Mouse (Mus musculus): ENCODE measurements at regions not wholly inside any gene's neighbourhood (a gene's known extent, or its start where the extent isn't known, plus 50 kb on each side); places are given as distances from the start of the nearest gene placed in this dataset.
"Not testable (repeated sequence)": the region's sequence is repeated elsewhere in the genome, so short reads cannot be mapped to it uniquely, and the experiment has no call there.

DNA sequence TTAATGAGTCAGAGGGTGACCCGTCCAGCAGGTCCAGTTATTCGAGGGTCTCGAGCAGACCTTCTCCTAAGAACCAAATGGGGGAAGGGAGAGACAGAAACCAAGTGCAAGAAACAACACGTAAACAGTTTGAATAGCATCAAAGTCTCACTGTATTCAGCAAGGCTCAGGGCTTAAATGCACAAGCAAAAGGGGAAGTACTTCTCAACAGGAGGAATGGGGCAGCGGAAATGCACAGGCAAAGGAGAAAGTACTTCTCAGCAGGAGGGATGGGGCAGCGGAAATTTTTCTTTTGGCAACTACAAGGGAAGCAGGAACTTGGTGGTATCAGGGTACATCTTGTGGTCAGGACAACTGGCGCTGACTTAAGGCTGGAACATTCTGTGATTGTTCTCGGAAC lies 330.6 kb downstream of the 9430069I07Rik start:
- not testable (repeated sequence) for ATAC-seq; H3K4me2 ChIP-seq (ENCODE audit: low read depth, low read length); H3K9ac ChIP-seq (replicated peaks)

DNA sequence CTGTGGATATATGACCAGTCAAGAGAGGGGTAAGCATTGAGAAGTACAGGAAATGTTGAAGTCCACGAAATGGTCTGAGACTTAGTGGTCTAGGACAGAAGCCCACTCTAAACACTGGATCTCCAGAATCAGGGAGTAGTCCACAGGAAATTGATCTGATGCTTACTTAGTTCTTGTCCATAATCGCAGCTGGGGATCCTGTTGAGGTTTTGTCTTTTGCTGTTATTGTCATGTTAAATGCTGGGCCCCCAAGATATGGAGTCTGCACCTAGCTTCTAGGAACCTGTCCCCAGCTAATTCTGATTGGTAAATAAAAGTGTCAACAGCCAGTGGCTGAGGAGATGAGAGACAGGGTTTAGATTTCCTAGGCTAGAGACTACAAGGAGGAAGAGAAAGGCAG lies 332.3 kb downstream of the 9430069I07Rik start:
- 80% methylated on average over 2 of the region's 2 CpGs for WGBS (ENCODE audit: insufficient replicate concordance)

More for the DNA sequence above, 330.6 kb downstream of the 9430069I07Rik start:
- H3K27me3 ChIP-seq (ENCODE audit: insufficient read depth, low read length); H3K36me3 ChIP-seq (replicated peaks; ENCODE audit: insufficient read depth, low read length); H3K4me1 ChIP-seq (ENCODE audit: insufficient read depth); H3K27ac ChIP-seq (ENCODE audit: low read depth); H3K9me3 ChIP-seq (ENCODE audit: low read length); H3K4me3 ChIP-seq (ENCODE audit: low read depth, low read length); DNase-seq: not testable (repeated sequence)
- WGBS (ENCODE audit: insufficient replicate concordance): 64% methylated on average over 8 of the region's 8 CpGs

DNA sequence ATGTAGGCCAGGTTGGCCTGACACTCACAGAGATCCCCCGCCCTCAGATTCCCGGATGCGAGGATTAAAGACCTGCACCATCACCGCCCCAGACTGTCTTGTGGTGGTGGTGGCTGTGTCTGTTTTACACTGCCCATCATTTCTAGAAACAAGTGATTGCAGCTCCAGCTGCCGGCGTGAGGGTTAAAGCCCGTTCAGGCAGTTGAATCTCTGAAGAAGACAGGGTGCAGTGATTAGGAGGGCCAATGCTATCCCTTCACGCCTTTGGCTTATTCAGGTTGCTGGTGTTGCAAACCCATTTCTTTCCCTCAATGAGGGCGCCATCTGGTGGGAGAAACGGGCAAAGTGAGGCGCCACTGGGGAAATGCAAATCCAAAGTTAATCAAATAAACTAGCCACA lies 335.8 kb downstream of the 9430069I07Rik start:
- H3K4me1 ChIP-seq (ENCODE audit: insufficient read depth): no peaks in the 10 kb centered on the region
- TF ChIP-seq CTCF (IDR thresholded peaks at IDR 0.05; ENCODE audit: low read depth): peak; percentile 73
- no peak for TF ChIP-seq EP300 (IDR thresholded peaks at IDR 0.05; ENCODE audit: low read depth)
- H3K9ac ChIP-seq (replicated peaks): no peak overlapping the region
- no peak overlapping the region for H3K4me3 ChIP-seq (ENCODE audit: low read depth, low read length)
- no peaks in the 10 kb centered on the region for H3K9me3 ChIP-seq (ENCODE audit: low read length)
- no peak overlapping the region for H3K27ac ChIP-seq (ENCODE audit: low read depth)
- DNase-seq: peak; percentile 73
- H3K27me3 ChIP-seq (ENCODE audit: insufficient read depth, low read length): no peaks in the 10 kb centered on the region
- ATAC-seq: no peak
- no peak overlapping the region for H3K4me2 ChIP-seq (ENCODE audit: low read depth, low read length)
- 28% methylated on average over 11 of the region's 11 CpGs for WGBS (ENCODE audit: insufficient replicate concordance)
- no peaks in the 10 kb centered on the region for H3K36me3 ChIP-seq (replicated peaks; ENCODE audit: insufficient read depth, low read length)

More for the DNA sequence above, 332.3 kb downstream of the 9430069I07Rik start:
- no peaks in the 10 kb centered on the region for H3K4me1 ChIP-seq (ENCODE audit: insufficient read depth)
- no peak overlapping the region for H3K4me2 ChIP-seq (ENCODE audit: low read depth, low read length)
- H3K9me3 ChIP-seq (ENCODE audit: low read length): no peaks in the 10 kb centered on the region
- H3K9ac ChIP-seq (replicated peaks): no peak overlapping the region
- ATAC-seq: no peak
- no peaks in the 10 kb centered on the region for H3K36me3 ChIP-seq (replicated peaks; ENCODE audit: insufficient read depth, low read length)
- no peak for TF ChIP-seq EP300 (IDR thresholded peaks at IDR 0.05; ENCODE audit: low read depth)
- TF ChIP-seq CTCF (IDR thresholded peaks at IDR 0.05; ENCODE audit: low read depth): no peak
- H3K27ac ChIP-seq (ENCODE audit: low read depth): no peak overlapping the region
- no peaks in the 10 kb centered on the region for H3K27me3 ChIP-seq (ENCODE audit: insufficient read depth, low read length)
- no peak overlapping the region for H3K4me3 ChIP-seq (ENCODE audit: low read depth, low read length)
- DNase-seq: no peak

DNA sequence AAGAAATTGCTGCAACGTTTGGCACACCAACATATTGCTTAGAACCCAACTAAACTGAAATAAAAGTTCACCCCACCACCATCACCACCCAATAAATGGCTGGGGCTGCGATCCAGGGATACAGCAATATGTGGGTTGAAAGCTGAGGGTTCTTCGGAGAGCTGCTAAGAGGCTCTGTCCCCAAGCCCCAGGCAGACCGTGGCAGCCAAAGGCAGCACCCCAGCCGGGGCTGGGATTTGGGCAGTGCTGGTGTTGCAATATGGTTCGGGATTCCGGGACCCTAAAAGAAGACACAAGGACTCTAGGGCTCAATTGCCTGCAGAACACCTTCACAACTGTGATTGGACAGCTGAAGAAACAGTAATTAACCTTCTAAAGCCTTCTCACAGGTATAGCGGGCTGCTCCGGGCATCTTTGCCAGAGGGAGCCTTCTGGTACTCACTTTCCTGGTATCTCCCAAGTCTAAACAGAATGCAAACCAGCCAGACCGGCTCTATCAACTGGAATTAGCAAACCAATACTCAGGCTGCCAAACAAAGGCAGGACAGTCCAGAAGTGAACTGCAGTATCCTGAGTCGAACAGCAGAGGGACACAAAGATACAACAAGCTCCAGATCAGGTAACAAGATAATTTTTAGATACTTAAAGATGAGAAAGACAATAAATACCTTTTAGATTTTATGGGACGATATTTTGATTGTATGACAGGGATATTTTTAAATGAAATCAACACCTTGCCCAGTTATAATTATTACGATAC lies 341.1 kb downstream of the 9430069I07Rik start:
- H3K9ac ChIP-seq (replicated peaks): no peak overlapping the region
- ATAC-seq: no peak
- TF ChIP-seq EP300 (IDR thresholded peaks at IDR 0.05; ENCODE audit: low read depth) (no peak), CTCF (IDR thresholded peaks at IDR 0.05; ENCODE audit: low read depth) (peak; percentile 49)
- no peak overlapping the region for H3K4me2 ChIP-seq (ENCODE audit: low read depth, low read length)
- no peak overlapping the region for H3K27ac ChIP-seq (ENCODE audit: low read depth)
- H3K9me3 ChIP-seq (ENCODE audit: low read length): no peaks in the 10 kb centered on the region
- no peak for DNase-seq
- H3K27me3 ChIP-seq (ENCODE audit: insufficient read depth, low read length): no peaks in the 10 kb centered on the region
- H3K4me1 ChIP-seq (ENCODE audit: insufficient read depth): no peaks in the 10 kb centered on the region
- H3K4me3 ChIP-seq (ENCODE audit: low read depth, low read length): no peak overlapping the region
- 44% methylated on average over 13 of the region's 13 CpGs for WGBS (ENCODE audit: insufficient replicate concordance)
- H3K36me3 ChIP-seq (replicated peaks; ENCODE audit: insufficient read depth, low read length): no peaks in the 10 kb centered on the region

DNA sequence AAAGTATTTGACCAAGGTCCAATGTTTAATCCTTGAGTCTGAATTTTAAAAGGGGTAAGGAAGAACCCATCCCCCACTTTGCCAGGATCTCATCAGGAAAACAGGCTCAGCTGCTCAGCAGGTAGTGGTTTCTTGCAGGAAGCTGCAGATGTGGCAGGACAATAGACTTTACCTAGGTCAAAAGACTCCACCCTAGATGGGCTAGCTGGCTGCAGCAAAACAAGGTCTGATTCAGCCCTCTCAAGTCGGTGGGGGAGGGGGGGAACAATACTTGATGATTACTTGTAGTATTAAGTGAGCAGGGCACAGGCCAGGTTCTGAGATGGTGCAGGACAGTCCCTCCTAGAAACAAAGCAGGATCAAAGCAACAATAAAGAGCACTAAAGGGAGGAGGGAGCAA lies 349.1 kb downstream of the 9430069I07Rik start:
- Histone ChIP-seq H3K36me3 (replicated peaks; ENCODE audit: insufficient read depth, low read length) (no peaks in the 10 kb centered on the region), H3K9me3 (ENCODE audit: low read length) (no peaks in the 10 kb centered on the region), H3K4me1 (ENCODE audit: insufficient read depth) (no peaks in the 10 kb centered on the region), H3K9ac (replicated peaks) (no peak overlapping the region), H3K4me3 (ENCODE audit: low read depth, low read length) (no peak overlapping the region), H3K27me3 (ENCODE audit: insufficient read depth, low read length) (no peaks in the 10 kb centered on the region), H3K27ac (ENCODE audit: low read depth) (no peak overlapping the region), H3K4me2 (ENCODE audit: low read depth, low read length) (no peak overlapping the region)
- no peak for ATAC-seq
- 36% methylated on average over 1 of the region's 1 CpGs for WGBS (ENCODE audit: insufficient replicate concordance)
- DNase-seq: no peak
- TF ChIP-seq CTCF (IDR thresholded peaks at IDR 0.05; ENCODE audit: low read depth): no peak
- TF ChIP-seq EP300 (IDR thresholded peaks at IDR 0.05; ENCODE audit: low read depth): no peak

DNA sequence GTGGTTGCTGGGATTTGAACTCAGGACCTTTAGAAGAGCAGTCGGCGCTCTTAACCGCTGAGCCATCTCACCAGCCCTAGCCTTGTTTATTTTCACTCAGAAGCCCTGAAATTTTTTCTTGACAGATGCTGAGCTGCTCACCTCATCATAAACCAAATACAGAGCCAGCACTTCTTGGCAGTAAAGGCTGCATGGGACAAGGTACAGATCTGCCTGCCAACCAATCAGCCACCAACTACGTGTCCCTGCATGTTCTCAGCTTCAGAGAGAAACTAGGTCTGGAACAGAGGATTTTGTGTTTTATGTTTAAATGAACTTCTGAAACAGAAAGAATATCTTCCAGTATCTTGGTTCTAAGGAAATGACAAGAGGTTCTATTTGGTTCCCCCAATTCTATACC lies 365.3 kb downstream of the 9430069I07Rik start:
- no peaks in the 10 kb centered on the region for H3K27me3 ChIP-seq (ENCODE audit: insufficient read depth, low read length)
- no peaks in the 10 kb centered on the region for H3K4me1 ChIP-seq (ENCODE audit: insufficient read depth)
- H3K36me3 ChIP-seq (replicated peaks; ENCODE audit: insufficient read depth, low read length): no peaks in the 10 kb centered on the region
- WGBS (ENCODE audit: insufficient replicate concordance): 88% methylated on average over 4 of the region's 4 CpGs
- no peak for TF ChIP-seq CTCF (IDR thresholded peaks at IDR 0.05; ENCODE audit: low read depth)
- no peak for TF ChIP-seq EP300 (IDR thresholded peaks at IDR 0.05; ENCODE audit: low read depth)
- no peak overlapping the region for H3K27ac ChIP-seq (ENCODE audit: low read depth)
- H3K9ac ChIP-seq (replicated peaks): no peak overlapping the region
- DNase-seq (no peak), ATAC-seq (no peak)
- no peak overlapping the region for H3K4me3 ChIP-seq (ENCODE audit: low read depth, low read length)
- H3K4me2 ChIP-seq (ENCODE audit: low read depth, low read length): no peak overlapping the region
- no peaks in the 10 kb centered on the region for H3K9me3 ChIP-seq (ENCODE audit: low read length)

All from liver, postnatal 0 days (tissue).